Mouse (Mus musculus): ENCODE data around the gene Sec11a. TPM values are rescaled to one million over a fixed set of nuclear protein-coding genes. Genes with fewer than 3 reads are reported as not detected.
"Not testable (repeated sequence)": the region's sequence is repeated elsewhere in the genome, so short reads cannot be mapped to it uniquely, and the experiment has no call there.

Gene Sec11a
- polyA plus RNA-seq, 1 experiment: 45.3 TPM

DNA sequence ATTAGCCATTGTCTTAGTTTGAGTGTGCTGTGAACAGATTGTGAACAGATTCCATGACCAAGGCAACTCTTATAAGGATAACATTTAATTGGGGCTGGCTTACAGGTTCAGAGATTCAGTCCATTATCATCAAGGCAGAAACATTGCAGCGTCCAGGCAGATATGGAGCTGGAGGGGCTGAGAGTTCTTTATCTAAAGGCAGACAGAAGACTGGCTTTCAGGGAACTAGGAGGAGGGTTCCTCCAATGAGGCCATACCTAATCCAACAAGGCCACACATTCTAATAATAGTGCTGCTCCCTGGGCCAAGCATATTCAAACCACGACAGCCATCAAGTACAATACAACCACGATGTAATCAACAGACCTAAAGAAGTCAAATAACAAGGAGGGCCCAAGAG lies 11.4 kb upstream of the Sec11a start:
- H3K27me3 ChIP-seq (ENCODE audit: control insufficient read depth, insufficient read depth, low read length): no peaks in the 10 kb centered on the region
- H3K36me3 ChIP-seq (ENCODE audit: control insufficient read depth, insufficient read depth, low read length): no peaks in the 10 kb centered on the region
- no peak for TF ChIP-seq CTCF (IDR thresholded peaks at IDR 0.05; ENCODE audit: extremely low read depth, insufficient read depth, insufficient read length, insufficient replicate concordance)
- TF ChIP-seq POLR2A (IDR thresholded peaks at IDR 0.05; ENCODE audit: low read depth, low read length): no peak
- H3K27ac ChIP-seq (ENCODE audit: insufficient read depth, low read length): no peak overlapping the region
- no peak overlapping the region for H3K4me3 ChIP-seq (ENCODE audit: extremely low read depth, insufficient read depth, insufficient read length)
- no peak for DNase-seq (ENCODE audit: low read depth in 1 of 2, low spot score in 2 of 2)
- 63% methylated on average over 3 of the region's 3 CpGs for WGBS
- H3K4me1 ChIP-seq (ENCODE audit: control insufficient read depth, insufficient read depth, insufficient read length): no peaks in the 10 kb centered on the region

DNA sequence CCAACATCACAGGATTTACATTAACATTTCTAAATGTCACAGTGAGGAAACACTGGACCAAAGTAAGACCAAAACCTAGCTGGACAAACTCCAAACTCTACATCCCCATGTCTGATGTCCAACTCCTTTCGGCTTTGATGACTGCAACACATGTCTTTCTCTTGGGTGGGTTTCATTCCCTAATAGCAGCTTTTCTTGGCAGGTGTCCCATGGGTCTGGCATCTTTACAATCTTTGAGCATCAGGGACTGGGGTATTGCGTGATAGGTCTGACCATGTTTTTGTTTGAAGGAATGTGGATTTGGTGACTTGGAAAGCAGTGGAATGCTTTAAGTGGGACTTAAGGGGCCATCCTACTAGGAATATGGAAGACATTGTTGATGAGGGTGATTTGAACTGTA lies 9.3 kb upstream of the Sec11a start:
- no peak for TF ChIP-seq CTCF (IDR thresholded peaks at IDR 0.05; ENCODE audit: extremely low read depth, insufficient read depth, insufficient read length, insufficient replicate concordance)
- no peak for TF ChIP-seq POLR2A (IDR thresholded peaks at IDR 0.05; ENCODE audit: low read depth, low read length)
- no peaks in the 10 kb centered on the region for H3K4me1 ChIP-seq (ENCODE audit: control insufficient read depth, insufficient read depth, insufficient read length)
- WGBS: 90% methylated on average over 2 of the region's 2 CpGs

DNA sequence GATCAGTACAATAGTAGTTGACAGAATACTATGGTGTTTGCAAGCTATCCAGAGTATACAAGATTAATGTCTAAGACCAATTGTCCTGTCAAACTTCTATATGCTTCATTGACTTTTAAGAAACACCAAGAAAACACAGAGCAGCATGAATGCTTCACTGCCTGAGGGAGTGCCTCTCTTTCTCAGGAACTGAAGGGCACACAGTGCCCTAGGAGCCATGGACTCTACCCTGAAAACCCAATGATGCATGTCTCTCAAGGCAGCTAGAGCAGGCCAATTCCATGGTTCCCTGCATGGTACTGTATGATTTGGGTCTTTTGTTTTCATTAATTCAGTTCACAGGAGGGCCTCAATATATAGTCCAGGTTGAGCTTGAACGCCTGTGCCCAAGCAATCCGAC lies 6.7 kb upstream of the Sec11a start:
- Histone ChIP-seq H3K27ac (ENCODE audit: insufficient read depth, low read length) (no peak overlapping the region), H3K27me3 (ENCODE audit: control insufficient read depth, insufficient read depth, low read length) (no peaks in the 10 kb centered on the region), H3K4me3 (ENCODE audit: extremely low read depth, insufficient read depth, insufficient read length) (no peak overlapping the region), H3K36me3 (ENCODE audit: control insufficient read depth, insufficient read depth, low read length) (no peaks in the 10 kb centered on the region), H3K4me1 (ENCODE audit: control insufficient read depth, insufficient read depth, insufficient read length) (no peaks in the 10 kb centered on the region)
- DNase-seq (ENCODE audit: low read depth in 1 of 2, low spot score in 2 of 2): no peak
- WGBS: 100% methylated on average over 2 of the region's 2 CpGs
- no peak for TF ChIP-seq POLR2A (IDR thresholded peaks at IDR 0.05; ENCODE audit: low read depth, low read length)
- no peak for TF ChIP-seq CTCF (IDR thresholded peaks at IDR 0.05; ENCODE audit: extremely low read depth, insufficient read depth, insufficient read length, insufficient replicate concordance)

More for the DNA sequence above, 9.3 kb upstream of the Sec11a start:
- Histone ChIP-seq H3K36me3 (ENCODE audit: control insufficient read depth, insufficient read depth, low read length) (no peaks in the 10 kb centered on the region), H3K27me3 (ENCODE audit: control insufficient read depth, insufficient read depth, low read length) (no peaks in the 10 kb centered on the region), H3K27ac (ENCODE audit: insufficient read depth, low read length) (no peak overlapping the region), H3K4me3 (ENCODE audit: extremely low read depth, insufficient read depth, insufficient read length) (no peak overlapping the region)
- no peak for DNase-seq (ENCODE audit: low read depth in 1 of 2, low spot score in 2 of 2)

DNA sequence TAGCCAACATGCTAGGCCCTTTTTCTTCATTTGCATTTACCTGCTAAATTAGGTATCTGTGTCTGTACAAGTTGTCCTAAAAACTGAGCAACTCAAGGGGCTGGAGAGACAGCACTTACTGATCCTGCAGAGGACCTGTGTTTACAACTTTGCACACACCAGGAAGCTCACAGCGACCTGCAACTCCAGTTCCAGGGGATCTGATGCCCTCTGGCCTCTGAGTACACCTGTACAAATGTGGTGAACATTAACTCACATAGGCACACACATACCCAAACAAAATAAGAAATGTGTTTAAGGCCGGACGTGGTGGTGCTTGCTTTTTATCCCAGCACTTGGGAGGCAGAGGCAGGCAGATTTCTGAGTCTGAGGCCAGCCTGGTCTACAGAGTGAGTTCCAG lies 4.6 kb upstream of the Sec11a start:
- no peak overlapping the region for H3K27ac ChIP-seq (ENCODE audit: insufficient read depth, low read length)
- WGBS: 85% methylated on average over 3 of the region's 3 CpGs
- DNase-seq (ENCODE audit: low read depth in 1 of 2, low spot score in 2 of 2): no peak
- no peaks in the 10 kb centered on the region for H3K4me1 ChIP-seq (ENCODE audit: control insufficient read depth, insufficient read depth, insufficient read length)
- no peak for TF ChIP-seq CTCF (IDR thresholded peaks at IDR 0.05; ENCODE audit: extremely low read depth, insufficient read depth, insufficient read length, insufficient replicate concordance)
- TF ChIP-seq POLR2A (IDR thresholded peaks at IDR 0.05; ENCODE audit: low read depth, low read length): no peak
- no peaks in the 10 kb centered on the region for H3K36me3 ChIP-seq (ENCODE audit: control insufficient read depth, insufficient read depth, low read length)
- no peak overlapping the region for H3K4me3 ChIP-seq (ENCODE audit: extremely low read depth, insufficient read depth, insufficient read length)
- H3K27me3 ChIP-seq (ENCODE audit: control insufficient read depth, insufficient read depth, low read length): no peaks in the 10 kb centered on the region

DNA sequence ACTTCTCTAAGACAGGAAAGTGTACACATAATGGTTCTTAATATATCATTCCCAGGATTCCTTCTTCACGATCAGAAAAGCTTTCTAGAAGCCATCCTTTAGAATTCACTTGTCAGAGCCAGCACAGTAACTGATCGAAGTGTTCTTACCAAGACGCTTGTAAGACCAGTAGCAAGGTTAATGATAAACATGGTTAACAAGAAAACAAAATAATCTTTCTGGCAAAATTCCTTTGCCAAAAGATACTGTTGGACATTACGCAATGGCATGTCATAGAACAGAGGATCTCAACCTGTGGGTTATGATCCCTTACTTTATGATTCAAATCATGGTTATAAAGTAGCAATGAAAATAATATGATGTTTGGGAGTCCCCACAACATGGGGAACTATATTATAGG lies 3.9 kb upstream of the Sec11a start:
- no peak overlapping the region for H3K27ac ChIP-seq (ENCODE audit: insufficient read depth, low read length)
- H3K4me3 ChIP-seq (ENCODE audit: extremely low read depth, insufficient read depth, insufficient read length): no peak overlapping the region
- WGBS: 95% methylated on average over 4 of the region's 4 CpGs
- no peak for DNase-seq (ENCODE audit: low read depth in 1 of 2, low spot score in 2 of 2)
- H3K27me3 ChIP-seq (ENCODE audit: control insufficient read depth, insufficient read depth, low read length): no peaks in the 10 kb centered on the region
- no peaks in the 10 kb centered on the region for H3K36me3 ChIP-seq (ENCODE audit: control insufficient read depth, insufficient read depth, low read length)
- no peaks in the 10 kb centered on the region for H3K4me1 ChIP-seq (ENCODE audit: control insufficient read depth, insufficient read depth, insufficient read length)
- TF ChIP-seq CTCF (IDR thresholded peaks at IDR 0.05; ENCODE audit: extremely low read depth, insufficient read depth, insufficient read length, insufficient replicate concordance) (no peak), POLR2A (IDR thresholded peaks at IDR 0.05; ENCODE audit: low read depth, low read length) (no peak)

DNA sequence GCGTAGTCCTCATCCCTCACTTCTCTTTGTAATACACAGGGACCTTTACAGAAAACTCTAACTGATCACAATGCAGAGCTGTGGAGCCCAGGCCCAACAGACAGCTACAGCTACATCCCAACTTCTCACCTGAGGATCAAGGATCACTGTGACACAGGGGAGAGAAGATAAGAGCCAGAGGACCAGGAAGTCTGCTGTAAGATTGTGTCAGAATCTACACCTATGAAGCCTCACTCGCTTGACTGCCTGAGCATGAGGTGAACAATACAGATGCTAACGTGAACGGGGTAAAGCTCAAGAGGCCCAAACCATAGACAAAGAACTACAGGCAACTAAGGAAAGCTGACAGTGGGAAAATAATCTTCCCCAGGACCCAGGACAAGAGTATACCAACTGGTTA lies 7.8 kb downstream of the Sec11a start:
- no peak overlapping the region for H3K4me3 ChIP-seq (ENCODE audit: extremely low read depth, insufficient read depth, insufficient read length)
- TF ChIP-seq CTCF (IDR thresholded peaks at IDR 0.05; ENCODE audit: extremely low read depth, insufficient read depth, insufficient read length, insufficient replicate concordance) (no peak), POLR2A (IDR thresholded peaks at IDR 0.05; ENCODE audit: low read depth, low read length) (no peak)
- no peaks in the 10 kb centered on the region; the same call in 1 of the 2 replicates for H3K4me1 ChIP-seq (ENCODE audit: control insufficient read depth, insufficient read depth, insufficient read length)
- no peaks in the 10 kb centered on the region for H3K27me3 ChIP-seq (ENCODE audit: control insufficient read depth, insufficient read depth, low read length)
- no peak overlapping the region for H3K27ac ChIP-seq (ENCODE audit: insufficient read depth, low read length)
- peaks cover 3% of the 10 kb centered on the region for H3K36me3 ChIP-seq (ENCODE audit: control insufficient read depth, insufficient read depth, low read length)
- DNase-seq (ENCODE audit: low read depth in 1 of 2, low spot score in 2 of 2): no peak
- WGBS: 81% methylated on average over 4 of the region's 4 CpGs

DNA sequence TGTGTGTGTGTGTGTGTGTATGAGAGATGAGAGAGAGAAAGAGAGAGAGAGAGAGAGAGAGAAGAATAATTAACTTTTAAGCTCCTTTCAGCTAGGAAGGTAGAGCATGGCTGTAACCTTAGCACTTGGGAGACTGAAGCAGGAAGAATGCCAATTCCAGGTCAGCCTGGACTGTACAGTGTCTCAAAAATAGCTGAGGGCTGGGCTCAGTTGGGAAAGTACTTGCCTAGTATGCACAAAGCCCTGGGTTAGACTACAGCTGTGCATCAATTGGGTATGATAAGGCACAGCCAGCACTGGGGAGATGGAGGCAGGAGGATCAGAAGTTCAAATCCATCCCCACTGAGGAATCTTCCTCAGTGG lies 10.3 kb downstream of the Sec11a start:
- not testable (repeated sequence) for H3K4me3 ChIP-seq (ENCODE audit: extremely low read depth, insufficient read depth, insufficient read length); H3K27me3 ChIP-seq (ENCODE audit: control insufficient read depth, insufficient read depth, low read length); H3K4me1 ChIP-seq (ENCODE audit: control insufficient read depth, insufficient read depth, insufficient read length); H3K27ac ChIP-seq (ENCODE audit: insufficient read depth, low read length); DNase-seq (ENCODE audit: low read depth in 1 of 2, low spot score in 2 of 2)
- peaks cover 15% of the 10 kb centered on the region for H3K36me3 ChIP-seq (ENCODE audit: control insufficient read depth, insufficient read depth, low read length)

DNA sequence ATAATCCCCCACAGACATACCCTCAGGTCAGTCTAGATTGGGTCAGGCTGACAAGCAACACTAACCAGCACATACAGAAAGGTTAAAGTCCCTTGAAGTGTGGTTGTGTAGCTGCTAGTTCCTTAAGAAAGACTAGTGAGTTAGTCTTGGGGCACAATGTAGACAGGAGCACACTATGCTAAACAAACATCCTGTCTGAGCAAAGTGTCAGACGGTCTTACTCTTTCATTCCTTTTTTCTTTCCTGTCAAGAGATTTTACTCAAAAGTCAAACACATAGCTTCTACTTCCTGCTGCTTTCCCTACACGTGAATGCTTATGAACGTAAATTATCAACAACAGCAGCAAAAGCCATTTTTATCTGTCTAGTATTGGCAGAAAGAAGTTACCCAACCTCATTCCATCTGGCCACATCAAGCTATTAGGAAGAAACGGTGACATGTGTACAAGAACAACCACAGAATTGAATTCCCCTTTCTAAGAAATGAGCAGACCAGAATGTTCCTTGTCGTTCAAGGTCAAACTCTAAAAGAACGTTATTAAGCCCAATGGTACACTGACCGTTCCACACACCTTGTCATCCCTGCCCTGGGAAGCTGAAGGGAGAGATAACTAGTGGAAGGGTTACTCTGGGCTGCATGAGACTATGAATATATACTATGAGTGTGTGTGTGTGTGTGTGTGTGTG lies 10.8 kb downstream of the Sec11a start:
- Histone ChIP-seq H3K27ac (ENCODE audit: insufficient read depth, low read length) (peak overlapping the region; percentile 28; the same call in 1 of the 2 replicates), H3K36me3 (ENCODE audit: control insufficient read depth, insufficient read depth, low read length) (peaks cover 17% of the 10 kb centered on the region)
- not testable (repeated sequence) for DNase-seq (ENCODE audit: low read depth in 1 of 2, low spot score in 2 of 2); H3K4me3 ChIP-seq (ENCODE audit: extremely low read depth, insufficient read depth, insufficient read length); H3K4me1 ChIP-seq (ENCODE audit: control insufficient read depth, insufficient read depth, insufficient read length); H3K27me3 ChIP-seq (ENCODE audit: control insufficient read depth, insufficient read depth, low read length)
- 13% methylated on average over 7 of the region's 7 CpGs for WGBS

All from spleen, adult 2 months (tissue).